Mouse (Mus musculus) kidney, adult 2 months (tissue): Measurements from ENCODE around the gene 4930524J08Rik.

Experiments used
- CTCF ChIP-seq: fragments of 200-500 bp; conservative IDR thresholded peaks from 2 replicates; pipeline ENCODE4 v1.5.1; 2011; ENCODE audit warnings: low read depth, mild to moderate bottlenecking, control low read depth, low read length, moderate library complexity, mixed read lengths; ENCODE audit not compliant: insufficient read depth, insufficient read length
- POLR2A ChIP-seq: fragments of 200-500 bp; IDR thresholded peaks from one replicate; pipeline ENCODE4 v1.6.1; 2011; ENCODE audit warnings: low read depth, low read length, control low read depth

DNA sequence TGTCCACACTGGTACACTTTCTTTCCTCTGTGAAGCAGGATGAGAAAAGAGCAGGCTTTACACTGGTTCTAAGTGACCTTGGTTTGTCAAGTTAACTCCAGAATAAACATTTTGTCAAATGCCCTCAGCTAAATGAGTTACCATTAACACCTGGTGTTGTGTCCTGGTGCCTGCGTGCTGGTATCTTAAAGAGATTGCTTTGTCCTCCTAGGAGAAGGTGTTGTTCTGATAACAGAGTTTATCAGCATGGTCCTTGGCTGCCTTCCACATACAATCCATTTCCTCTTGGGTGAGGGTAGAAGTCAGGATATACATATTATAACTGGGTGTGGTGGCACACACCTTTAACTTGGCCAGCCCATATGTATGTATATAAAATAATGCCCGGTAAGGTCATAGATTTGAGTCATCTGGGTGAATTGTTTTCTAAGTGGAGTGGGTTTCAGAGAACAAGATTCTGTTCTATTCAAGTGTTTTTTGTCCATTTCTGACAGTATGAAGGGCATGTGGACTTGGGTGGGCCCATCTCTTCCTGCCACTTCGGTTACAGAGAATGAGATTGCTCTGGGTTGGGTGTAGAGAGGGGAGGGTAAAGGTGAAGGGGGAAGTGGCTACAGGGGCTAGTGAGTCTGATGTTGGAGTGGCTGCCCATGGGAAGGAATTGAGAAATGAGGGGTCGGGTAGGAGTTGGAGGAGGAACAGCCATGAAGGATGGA, 27.6 kb downstream of the 4930524J08Rik start:
- no peak for TF ChIP-seq POLR2A
- no peak for TF ChIP-seq CTCF
